Mouse (Mus musculus) forebrain, embryonic 10.5 days (tissue): ENCODE measurements around the gene Rbm10. TPM values are rescaled to one million over a fixed set of nuclear protein-coding genes. Genes with fewer than 3 reads are reported as not detected.

ENCODE experiments used
- DNase-seq: peaks from one replicate; pipeline ENCODE4 v3.0.0-alpha.2; 2017; ENCODE audit warnings: low spot score; ENCODE audit errors: extremely low spot score
- H3K27ac ChIP-seq: fragments of 300-500 bp; sonication (generic); 2 replicates; pipeline ENCODE4 v1.5.1; 2016; ENCODE audit warnings: mild to moderate bottlenecking
- H3K27me3 ChIP-seq: fragments of 300-500 bp; sonication (generic); 2 replicates; pipeline ENCODE4 v1.6.1; 2016; ENCODE audit warnings: mild to moderate bottlenecking; ENCODE audit not compliant: poor library complexity, severe bottlenecking
- H3K36me3 ChIP-seq: fragments of 300-500 bp; sonication (generic); replicated peaks from 2 replicates; pipeline ENCODE4 v1.6.1; 2016; ENCODE audit warnings: mild to moderate bottlenecking, moderate library complexity
- H3K4me1 ChIP-seq: fragments of 300-500 bp; sonication (generic); 2 replicates; pipeline ENCODE4 v1.6.1; 2016
- H3K4me3 ChIP-seq: fragments of 300-500 bp; sonication (generic); 2 replicates; pipeline ENCODE4 v1.5.1; 2016; ENCODE audit warnings: mild to moderate bottlenecking, moderate library complexity
- H3K9me3 ChIP-seq: fragments of 300-500 bp; sonication (generic); 2 replicates; pipeline ENCODE4 v1.6.1; 2016; ENCODE audit warnings: mild to moderate bottlenecking, moderate library complexity
- WGBS: fragments of 180-500 bp; shearing (Covaris S2); methylation state at CpG from one replicate; pipeline ENCODE4 v1.1.7; 2016; 5-methylcytosine and 5-hydroxymethylcytosine counted together
- polyA plus RNA-seq: library from polyadenylated mRNA; unstranded; fragments of >200 nt; fragmentation: Nextera tagmentation; extraction: Ambion mirVana; gene quantifications from 2 replicates; pipeline ENCODE4 v1.2.1, GENCODE M21; 2016

Rbm10 gene
- polyA plus RNA-seq: 110 and 111 TPM in 2 replicates

- Histone ChIP-seq H3K36me3 (peaks cover 44% of the 10 kb centered on the region), H3K27me3 (no peaks in the 10 kb centered on the region), H3K4me3 (peak within 1 kb of the TSS; percentile 68), H3K27ac (peak within 1 kb of the TSS; percentile 93), H3K4me1 (peaks cover 15% of the 10 kb centered on the region), H3K9me3 (no peaks in the 10 kb centered on the region)
- peak; percentile 73 for DNase-seq
- WGBS: 14% methylated on average over 47 of the region's 49 CpGs
These were observed at the start of gene Rbm10, which contains the start of gene Ndufb11 for GRCm38 (mm10) chrX:20617176-20617902. Gene Rbm10 (plus strand): TSS chrX:20617503. Gene Ndufb11 (minus strand): TSS chrX:20617619.

- WGBS: 34% methylated on average over 2 of the region's 2 CpGs
- no peak overlapping the region for H3K4me3 ChIP-seq
- no peaks in the 10 kb centered on the region for H3K27me3 ChIP-seq
- no peak overlapping the region for H3K27ac ChIP-seq
- no peaks in the 10 kb centered on the region for H3K9me3 ChIP-seq
- 0 out of 2 replicates have a peak, but pooled peaks cover 4% of the 10 kb centered on the region for H3K4me1 ChIP-seq
- DNase-seq: no peak
- H3K36me3 ChIP-seq: no peaks in the 10 kb centered on the region
These were observed 46.3 kb upstream of the Rbm10 start for GRCm38 (mm10) chrX:20571024-20571423.

DNA sequence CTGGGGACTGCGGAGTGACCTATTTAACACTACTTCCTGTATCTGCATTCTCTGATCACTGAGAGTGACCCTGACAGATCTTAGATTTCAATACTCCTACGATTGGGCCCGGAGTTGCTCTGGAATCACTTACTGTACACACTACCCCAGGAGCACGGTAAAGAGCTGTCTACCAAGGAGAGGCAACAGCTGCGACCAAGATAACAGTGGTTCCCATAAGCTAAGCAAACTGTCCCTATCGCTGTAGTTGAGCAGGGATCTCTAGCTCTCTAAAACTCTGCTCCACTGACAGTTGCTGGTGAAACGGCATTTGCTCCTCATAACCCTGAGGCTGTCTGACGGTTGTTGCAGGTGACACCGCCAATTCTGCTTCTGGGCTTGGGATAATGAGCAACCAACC, 44.6 kb upstream of the Rbm10 start:
- WGBS: 85% methylated on average over 9 of the region's 9 CpGs
- H3K9me3 ChIP-seq: no peaks in the 10 kb centered on the region
- 0 out of 2 replicates have a peak, but pooled peaks cover 4% of the 10 kb centered on the region for H3K4me1 ChIP-seq
- no peak overlapping the region for H3K4me3 ChIP-seq
- DNase-seq: no peak
- H3K27me3 ChIP-seq: no peaks in the 10 kb centered on the region
- no peaks in the 10 kb centered on the region for H3K36me3 ChIP-seq
- no peak overlapping the region for H3K27ac ChIP-seq

GRCm38 (mm10) chrX:20573927-20574326, 43.4 kb upstream of the Rbm10 start:
- Histone ChIP-seq H3K36me3 (no peaks in the 10 kb centered on the region), H3K4me1 (0 out of 2 replicates have a peak, but pooled peaks cover 4% of the 10 kb centered on the region), H3K27ac (no peak overlapping the region), H3K27me3 (no peaks in the 10 kb centered on the region), H3K9me3 (no peaks in the 10 kb centered on the region), H3K4me3 (no peak overlapping the region)
- no peak for DNase-seq
- 89% methylated on average over 4 of the region's 4 CpGs for WGBS

DNA sequence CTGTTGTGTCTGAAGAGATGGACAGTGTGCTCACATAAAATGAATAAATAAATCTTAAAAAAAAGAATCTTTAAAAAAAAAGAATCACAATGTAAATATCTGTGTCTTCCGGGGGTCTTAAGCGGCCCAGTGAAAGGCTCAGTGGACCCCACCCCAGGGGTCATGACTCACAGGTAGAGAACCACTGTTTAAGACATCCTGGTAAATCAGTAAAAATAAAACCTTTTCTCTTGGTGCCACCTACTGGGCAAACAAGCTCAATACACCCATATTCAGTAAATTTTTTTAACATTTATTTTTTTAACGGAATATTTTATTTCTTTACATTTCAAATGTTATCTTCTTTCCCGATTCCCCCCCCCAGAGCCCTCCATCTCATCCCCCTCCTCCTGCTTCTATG, 29.3 kb upstream of the Rbm10 start:
- 19% methylated on average over 4 of the region's 4 CpGs for WGBS
- H3K27me3 ChIP-seq: no peaks in the 10 kb centered on the region
- no peak for DNase-seq
- H3K27ac ChIP-seq: no peak overlapping the region
- H3K4me1 ChIP-seq: no peaks in the 10 kb centered on the region
- no peaks in the 10 kb centered on the region for H3K36me3 ChIP-seq
- H3K4me3 ChIP-seq: no peak overlapping the region
- H3K9me3 ChIP-seq: no peaks in the 10 kb centered on the region

DNA sequence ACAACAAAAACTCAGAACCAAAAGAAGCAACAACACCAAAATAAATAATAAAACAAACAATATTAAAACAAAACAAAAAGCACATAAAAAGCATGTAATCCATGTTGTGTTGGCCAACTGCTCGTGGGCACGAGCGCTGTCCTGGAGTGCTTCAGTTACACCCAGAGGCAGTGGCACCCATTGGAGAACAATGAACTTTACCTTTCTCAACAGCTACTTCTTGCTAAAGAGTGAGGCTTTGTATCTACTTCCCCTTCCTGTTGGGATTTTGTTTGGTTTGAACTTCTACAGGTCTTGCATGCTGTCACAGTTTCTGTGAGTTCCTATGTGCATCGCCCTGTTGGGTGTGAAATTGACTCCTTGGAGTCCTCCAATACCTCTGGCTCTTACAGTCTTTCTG, 8.8 kb upstream of the Rbm10 start:
- Histone ChIP-seq H3K9me3 (no peaks in the 10 kb centered on the region), H3K27me3 (no peaks in the 10 kb centered on the region), H3K27ac (no peak overlapping the region), H3K4me3 (no peak overlapping the region), H3K4me1 (no peaks in the 10 kb centered on the region), H3K36me3 (no peaks in the 10 kb centered on the region)
- WGBS: 88% methylated on average over 4 of the region's 4 CpGs
- no peak for DNase-seq

- Histone ChIP-seq H3K27me3 (no peaks in the 10 kb centered on the region), H3K4me1 (peaks cover 15% of the 10 kb centered on the region), H3K27ac (peak overlapping the region; percentile 93), H3K4me3 (peak overlapping the region; percentile 68), H3K9me3 (no peaks in the 10 kb centered on the region), H3K36me3 (peaks cover 40% of the 10 kb centered on the region)
- WGBS: 10% methylated on average over 17 of the region's 17 CpGs
- no peak for DNase-seq
These were observed 485 bp upstream of the Rbm10 start for GRCm38 (mm10) chrX:20616861-20617175.

GRCm38 (mm10) chrX:20617903-20618399, 648 bp downstream of the Rbm10 start:
- peaks cover 50% of the 10 kb centered on the region for H3K36me3 ChIP-seq
- no peaks in the 10 kb centered on the region for H3K27me3 ChIP-seq
- WGBS: 19% methylated on average over 31 of the region's 31 CpGs
- DNase-seq: peak; percentile 44
- H3K27ac ChIP-seq: peak overlapping the region; percentile 93
- H3K4me1 ChIP-seq: peaks cover 15% of the 10 kb centered on the region
- no peaks in the 10 kb centered on the region for H3K9me3 ChIP-seq
- H3K4me3 ChIP-seq: peak overlapping the region; percentile 68

- DNase-seq: no peak
- peaks cover 84% of the 10 kb centered on the region for H3K36me3 ChIP-seq
- no peaks in the 10 kb centered on the region for H3K4me1 ChIP-seq
- H3K27me3 ChIP-seq: no peaks in the 10 kb centered on the region
- no peak overlapping the region for H3K27ac ChIP-seq
- H3K4me3 ChIP-seq: no peak overlapping the region
- WGBS: 91% methylated on average over 2 of the region's 2 CpGs
- no peaks in the 10 kb centered on the region; the same call in 1 of the 2 replicates for H3K9me3 ChIP-seq
These were observed 20.8 kb downstream of the Rbm10 start for GRCm38 (mm10) chrX:20638141-20638540.

- no peaks in the 10 kb centered on the region for H3K4me1 ChIP-seq
- DNase-seq: no peak
- 89% methylated on average over 5 of the region's 5 CpGs for WGBS
- no peak overlapping the region for H3K27ac ChIP-seq
- no peak overlapping the region for H3K4me3 ChIP-seq
- no peaks in the 10 kb centered on the region; the same call in 1 of the 2 replicates for H3K9me3 ChIP-seq
- H3K36me3 ChIP-seq: peaks cover 100% of the 10 kb centered on the region
- no peaks in the 10 kb centered on the region for H3K27me3 ChIP-seq
These were observed 27.5 kb downstream of the Rbm10 start for GRCm38 (mm10) chrX:20644780-20645179.

DNA sequence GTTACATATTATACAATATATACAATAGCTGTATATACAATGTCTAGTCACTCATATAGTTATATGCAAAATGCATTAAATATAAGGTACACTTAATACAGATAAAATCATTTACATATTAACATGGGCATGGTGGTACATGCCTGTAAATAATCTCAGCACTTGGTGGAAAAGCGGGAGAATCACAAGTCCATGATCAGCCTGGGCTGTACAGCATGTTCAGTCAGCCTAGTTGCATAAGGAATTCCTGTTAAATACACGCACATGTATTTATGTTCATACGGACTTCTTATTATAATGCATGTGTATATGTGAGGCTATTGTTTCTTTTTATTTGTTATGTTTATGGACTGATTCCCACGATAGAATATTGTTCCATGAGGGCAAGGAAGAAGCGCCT, 40.3 kb downstream of the Rbm10 start:
- no peak overlapping the region for H3K27ac ChIP-seq
- H3K36me3 ChIP-seq: no peaks in the 10 kb centered on the region
- H3K27me3 ChIP-seq: no peaks in the 10 kb centered on the region
- no peak for DNase-seq
- WGBS: 32% methylated on average over 5 of the region's 5 CpGs
- H3K4me1 ChIP-seq: peaks cover 6% of the 10 kb centered on the region
- H3K4me3 ChIP-seq: peak overlapping the region; percentile 59
- no peaks in the 10 kb centered on the region for H3K9me3 ChIP-seq

DNA sequence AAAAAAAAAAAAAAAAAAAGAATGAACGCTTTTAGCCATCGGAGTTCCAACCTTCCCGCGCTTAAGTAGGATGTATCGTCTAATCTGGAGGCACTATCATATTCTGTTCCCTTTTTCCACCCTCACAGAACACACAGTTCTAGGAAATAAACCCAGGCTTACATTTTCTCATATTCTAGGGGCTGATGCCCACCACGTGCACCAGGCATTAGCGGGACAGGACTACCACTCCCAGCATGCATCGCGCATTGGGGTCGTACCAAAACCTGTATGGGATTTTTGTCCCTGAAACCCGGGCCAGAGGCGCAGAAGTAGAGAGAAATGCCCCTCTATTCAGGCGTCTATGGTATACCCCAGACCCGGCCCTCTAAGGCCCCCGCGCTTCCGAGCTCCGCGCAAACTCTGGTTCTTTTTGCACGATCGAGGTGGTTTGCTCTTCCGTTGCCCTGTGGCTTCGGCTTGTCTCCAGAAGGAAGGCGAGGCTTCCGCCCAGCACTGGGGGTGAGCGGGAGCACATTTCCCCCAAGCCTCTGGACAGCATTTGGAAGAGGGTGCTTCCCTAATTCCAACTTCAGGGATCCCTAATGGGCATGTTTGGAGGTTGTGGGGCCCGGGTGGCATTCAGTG, 40.8 kb downstream of the Rbm10 start, which contains the start of gene Uba1:
TSS of gene Uba1 (plus strand) at position 301 of the 627 bp plus-strand sequence.
- H3K9me3 ChIP-seq: no peaks in the 10 kb centered on the region
- WGBS: 16% methylated on average over 27 of the region's 27 CpGs
- H3K4me3 ChIP-seq: peak within 1 kb of the TSS; percentile 59
- no peaks in the 10 kb centered on the region for H3K36me3 ChIP-seq
- peaks cover 6% of the 10 kb centered on the region for H3K4me1 ChIP-seq
- H3K27me3 ChIP-seq: no peaks in the 10 kb centered on the region
- H3K27ac ChIP-seq: peak within 1 kb of the TSS; percentile 79
- peak; percentile 80 for DNase-seq

DNA sequence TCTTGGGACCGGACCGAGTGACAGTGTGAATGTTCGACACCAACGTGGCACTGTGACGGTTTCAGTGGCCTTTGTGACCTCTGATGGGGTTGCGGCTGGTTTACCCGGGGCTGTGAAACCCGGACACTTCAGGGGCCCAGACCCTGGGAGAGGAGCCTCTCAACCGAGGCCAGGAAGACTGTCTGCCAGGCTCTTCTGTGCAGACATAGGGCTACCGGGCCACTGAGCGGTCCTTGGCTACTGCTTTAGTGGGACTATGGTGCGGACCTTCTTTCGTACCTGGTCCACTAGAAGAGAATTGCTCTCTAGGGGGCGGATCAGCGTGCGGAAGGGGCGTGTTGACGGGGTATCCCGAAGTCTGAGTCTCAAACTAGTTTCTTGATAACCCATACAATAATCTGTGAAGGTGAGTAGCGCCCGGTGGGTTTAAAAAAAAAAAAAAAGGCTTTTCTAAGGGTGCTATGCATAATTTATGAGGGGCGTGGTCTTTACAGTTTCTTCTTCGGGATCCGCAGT, 41.6 kb downstream of the Rbm10 start:
- peak overlapping the region; percentile 59 for H3K4me3 ChIP-seq
- no peaks in the 10 kb centered on the region for H3K27me3 ChIP-seq
- 12% methylated on average over 24 of the region's 24 CpGs for WGBS
- H3K27ac ChIP-seq: peak overlapping the region; percentile 79
- peak; percentile 15 for DNase-seq
- H3K9me3 ChIP-seq: no peaks in the 10 kb centered on the region
- H3K4me1 ChIP-seq: peaks cover 9% of the 10 kb centered on the region
- no peaks in the 10 kb centered on the region for H3K36me3 ChIP-seq
